Mouse (Mus musculus) CH12F3 (cell line): ENCODE measurements around the gene Sdhb.

ENCODE experiments used
- in situ Hi-C: fragments of 300-500 bp; cut with MboI; formaldehyde crosslinking; loops from 2 replicates; pipeline ENCODE4 v1.14.3; 2020; ENCODE audit warnings: low sequenced_read_pairs

Sdhb gene

GRCm38 (mm10) chr4:140960781-140961466, at the start of gene Sdhb:
TSS of gene Sdhb (plus strand) at chr4:140961203.
- in situ Hi-C loops, result no loop called here

- in situ Hi-C loops, result no loop called here
These were observed 49.6 kb upstream of the Sdhb start for GRCm38 (mm10) chr4:140911416-140911815.

GRCm38 (mm10) chr4:140912271-140912833, 48.7 kb upstream of the Sdhb start:
- in situ Hi-C loops, result no loop called here

GRCm38 (mm10) chr4:140913565-140913964, 47.4 kb upstream of the Sdhb start:
- in situ Hi-C loops, result no loop called here

GRCm38 (mm10) chr4:140914731-140915131, 46.3 kb upstream of the Sdhb start:
- in situ Hi-C loops, result no loop called here

- in situ Hi-C loops, result no loop called here
These were observed 45.8 kb upstream of the Sdhb start for GRCm38 (mm10) chr4:140915235-140915634.

- in situ Hi-C loops, result no loop called here
These were observed 44.7 kb upstream of the Sdhb start for GRCm38 (mm10) chr4:140916296-140916695.

GRCm38 (mm10) chr4:140917451-140917850, 43.6 kb upstream of the Sdhb start:
- in situ Hi-C loops, result no loop called here

GRCm38 (mm10) chr4:140919974-140920836, 40.8 kb upstream of the Sdhb start:
- in situ Hi-C loops, result no loop called here

- in situ Hi-C loops, result no loop called here
These were observed 38.5 kb upstream of the Sdhb start for GRCm38 (mm10) chr4:140922508-140922907.

GRCm38 (mm10) chr4:140925648-140926047, 35.4 kb upstream of the Sdhb start:
- in situ Hi-C loops, result no loop called here

GRCm38 (mm10) chr4:140928349-140928748, 32.7 kb upstream of the Sdhb start:
- in situ Hi-C loops, result no loop called here

- in situ Hi-C loops, result no loop called here
These were observed 31.3 kb upstream of the Sdhb start for GRCm38 (mm10) chr4:140929745-140930144.

GRCm38 (mm10) chr4:140930900-140931470, 30.0 kb upstream of the Sdhb start:
- in situ Hi-C loops, result no loop called here

- in situ Hi-C loops, result no loop called here
These were observed 25.4 kb upstream of the Sdhb start for GRCm38 (mm10) chr4:140935643-140936042.

GRCm38 (mm10) chr4:140944356-140944755, 16.6 kb upstream of the Sdhb start:
- in situ Hi-C loops, result no loop called here

- in situ Hi-C loops, result no loop called here
These were observed 16.0 kb upstream of the Sdhb start for GRCm38 (mm10) chr4:140944961-140945442.

- in situ Hi-C loops, result no loop called here
These were observed 15.4 kb upstream of the Sdhb start for GRCm38 (mm10) chr4:140945571-140945970.

- in situ Hi-C loops, result no loop called here
These were observed 15.0 kb upstream of the Sdhb start for GRCm38 (mm10) chr4:140946048-140946447.

GRCm38 (mm10) chr4:140946580-140947205, 14.3 kb upstream of the Sdhb start:
- in situ Hi-C loops, result no loop called here
